Mouse (Mus musculus) thymus, adult 18-20 months (tissue): Measurements from ENCODE around the gene Lpar3.
A peak's percentile ranks its signal among the peaks of the same experiment; 100 is the strongest.

Experiments
- DNase-seq, 2 experiments: peaks; one replicate each; pipeline ENCODE4 v3.0.0; 2022; ENCODE audit warnings: mixed read lengths in 2 of 2

The Lpar3 gene

GRCm38 (mm10) chr3:146316293-146316692, 95.5 kb downstream of the Lpar3 start:
- DNase-seq, result no peak

GRCm38 (mm10) chr3:146317366-146317765, 96.6 kb downstream of the Lpar3 start:
- no peak for DNase-seq

- no peak for DNase-seq
These were observed 97.1 kb downstream of the Lpar3 start for GRCm38 (mm10) chr3:146317911-146318310.

- DNase-seq, result no peak
These were observed 97.8 kb downstream of the Lpar3 start for GRCm38 (mm10) chr3:146318520-146318938.

- no peak for DNase-seq
These were observed 98.2 kb downstream of the Lpar3 start for GRCm38 (mm10) chr3:146318987-146319386.

- no peak for DNase-seq
These were observed 98.7 kb downstream of the Lpar3 start for GRCm38 (mm10) chr3:146319503-146319902.

- DNase-seq, result no peak
These were observed 104.2 kb downstream of the Lpar3 start for GRCm38 (mm10) chr3:146324949-146325348.

- no peak for DNase-seq
These were observed 106.2 kb downstream of the Lpar3 start for GRCm38 (mm10) chr3:146326743-146327536.

- peak in 1 of 2 experiments; percentile 12 for DNase-seq
These were observed 106.9 kb downstream of the Lpar3 start for GRCm38 (mm10) chr3:146327537-146328255.

GRCm38 (mm10) chr3:146328749-146329148, 108.0 kb downstream of the Lpar3 start:
- peak; percentile 18 to 22 for DNase-seq

- no peak for DNase-seq
These were observed 111.1 kb downstream of the Lpar3 start for GRCm38 (mm10) chr3:146331819-146332218.

- DNase-seq, result no peak
These were observed 112.5 kb downstream of the Lpar3 start for GRCm38 (mm10) chr3:146333270-146333669.

GRCm38 (mm10) chr3:146334070-146334469, 113.3 kb downstream of the Lpar3 start:
- no peak for DNase-seq
